Mouse (Mus musculus): ENCODE measurements around the gene Gm8206. TPM values are rescaled to one million over a fixed set of nuclear protein-coding genes. Genes with fewer than 3 reads are reported as not detected.
"Not testable (repeated sequence)": the region's sequence is repeated elsewhere in the genome, so short reads cannot be mapped to it uniquely, and the experiment has no call there.

The Gm8206 gene
- not detected for total RNA-seq (2021)
- long read RNA-seq, experiment 1: 0 reads
- long read RNA-seq, experiment 2: 0 reads

- not testable (repeated sequence) for DNase-seq (ENCODE audit: low spot score)
These were observed at the start of gene Gm8206 for GRCm38 (mm10) chr14:6093842-6094241. Gm8206 (minus strand) TSS chr14:6093942.

- not testable (repeated sequence) for DNase-seq (ENCODE audit: low spot score)
These were observed 32.0 kb upstream of the Gm8206 start, which contains the start of gene Gm3476 for GRCm38 (mm10) chr14:6125707-6126106. Gm3476 (minus strand) TSS chr14:6125807.

GRCm38 (mm10) chr14:6108272-6108925, 14.7 kb upstream of the Gm8206 start, which contains the start of gene Gm3468:
Gm3468 (minus strand) TSS chr14:6108665.
- DNase-seq (ENCODE audit: low spot score): peak; percentile 4

GRCm38 (mm10) chr14:6107500-6107899, 13.8 kb upstream of the Gm8206 start:
- not testable (repeated sequence) for DNase-seq (ENCODE audit: low spot score)

GRCm38 (mm10) chr14:6058167-6058566, 35.6 kb downstream of the Gm8206 start, which contains the start of gene Gm6337:
Gm6337 (minus strand) TSS chr14:6058267.
- DNase-seq (ENCODE audit: low spot score): not testable (repeated sequence)

GRCm38 (mm10) chr14:5987136-5987535, 106.6 kb downstream of the Gm8206 start:
- DNase-seq (ENCODE audit: low spot score): not testable (repeated sequence)

- not testable (repeated sequence) for DNase-seq (ENCODE audit: low spot score)
These were observed 114.7 kb downstream of the Gm8206 start, which contains the start of gene Gm3453 for GRCm38 (mm10) chr14:5979037-5979436. Gm3453 (minus strand) TSS chr14:5979137.

Other genes with a start within 250 kb of the Gm8206 start
- not detected for gene Gm8237, start 213.6 kb downstream of the Gm8206 start, total RNA-seq (2021)
- not detected for gene Gm3248, start 132.2 kb downstream of the Gm8206 start, total RNA-seq (2021)
- gene Gm3453, start 114.8 kb downstream of the Gm8206 start, total RNA-seq (2021): not detected
- not detected for gene Gm6337, start 35.7 kb downstream of the Gm8206 start, total RNA-seq (2021)
- not detected for gene Gm3468, start 14.7 kb upstream of the Gm8206 start, total RNA-seq (2021)
- gene Gm3476, start 31.9 kb upstream of the Gm8206 start, total RNA-seq (2021): not detected
- not detected for gene Gm21560, start 125.3 kb upstream of the Gm8206 start, total RNA-seq (2021)
- gene Gm3411, start 193.3 kb upstream of the Gm8206 start, total RNA-seq (2021): not detected
- gene Gm21103, start 210.9 kb upstream of the Gm8206 start, total RNA-seq (2021): not detected
- gene Gm3618, start 249.7 kb upstream of the Gm8206 start, total RNA-seq (2021): not detected